Mouse (Mus musculus): ENCODE measurements around the gene Rassf3.

DNA sequence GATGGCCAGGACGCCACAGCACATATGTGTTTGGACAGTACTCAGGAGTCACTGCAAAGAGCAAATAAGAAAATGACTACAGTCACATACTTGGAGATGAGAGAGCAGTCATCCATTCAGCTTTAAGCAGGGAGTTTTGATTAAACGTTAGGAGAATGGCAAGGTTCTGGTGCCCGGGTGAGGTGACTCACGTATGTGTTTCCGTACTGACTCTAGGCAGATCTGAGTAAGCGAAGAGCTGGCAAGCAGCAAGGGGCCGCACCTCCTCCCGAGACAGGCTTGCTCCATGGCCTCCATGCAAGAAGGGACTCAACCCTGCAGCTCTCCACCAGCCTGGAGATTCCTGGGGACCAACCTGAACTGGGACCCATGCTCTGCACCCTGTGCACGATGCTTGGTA is 32.4 kb downstream of the Rassf3 start:
- no peak for TF ChIP-seq NANOG (IDR thresholded peaks at IDR 0.05; ENCODE audit: borderline replicate concordance, low read length)
- no peak for TF ChIP-seq CTCF (conservative IDR thresholded peaks at IDR 0.05; ENCODE audit: low read length)
